Mouse (Mus musculus): ENCODE data around the gene Sox13. TPM values are rescaled to one million over a fixed set of nuclear protein-coding genes. Genes with fewer than 3 reads are reported as not detected.
A peak's percentile ranks its signal among the peaks of the same experiment; 100 is the strongest.

Sox13 gene
- total RNA-seq, 2 experiments from 2014 or later, result 0.33 TPM; not detected in 1

DNA sequence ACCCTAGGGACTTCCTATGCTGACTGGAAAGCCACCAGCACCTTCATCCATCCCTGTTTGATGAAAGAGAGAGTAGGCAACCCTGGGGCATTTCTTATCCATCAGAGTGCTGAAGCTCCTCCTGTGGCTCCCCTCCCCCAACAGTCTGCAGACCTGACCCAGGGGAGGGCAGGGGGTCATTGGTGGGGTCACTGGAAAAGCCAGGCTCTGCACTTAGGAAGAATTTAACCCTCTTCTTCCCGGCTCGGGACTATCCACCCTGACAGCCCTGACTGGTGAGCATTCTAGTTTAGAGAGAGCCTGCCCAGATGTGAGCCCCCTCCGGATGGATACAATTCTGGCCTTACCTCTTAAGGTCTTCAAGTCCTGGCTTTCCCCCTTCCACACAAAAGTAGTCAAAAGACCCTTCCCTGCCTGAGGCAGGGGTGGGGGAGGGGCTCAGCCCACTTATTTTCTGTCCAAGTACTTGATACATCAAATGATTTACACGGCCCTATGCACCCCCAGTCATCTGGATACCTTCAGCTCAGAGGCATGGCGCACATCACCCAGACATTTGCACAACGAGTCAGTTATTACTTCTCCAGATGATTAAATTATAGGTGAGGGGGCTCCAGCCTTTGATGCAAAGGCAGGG is 15.2 kb downstream of the Sox13 start:
- no peak for ATAC-seq (replicated peaks; ENCODE audit: low FRiP score, low TSS enrichment, poor library complexity, severe bottlenecking)

GRCm38 (mm10) chr1:133408321-133408720 is 15.9 kb downstream of the Sox13 start:
- ATAC-seq (replicated peaks; ENCODE audit: low FRiP score, low TSS enrichment, poor library complexity, severe bottlenecking), result no peak

GRCm38 (mm10) chr1:133407436-133407835 is 16.7 kb downstream of the Sox13 start:
- ATAC-seq (replicated peaks; ENCODE audit: low FRiP score, low TSS enrichment, poor library complexity, severe bottlenecking), result no peak

- no peak for ATAC-seq (replicated peaks; ENCODE audit: low FRiP score, low TSS enrichment, poor library complexity, severe bottlenecking)
Measured at GRCm38 (mm10) chr1:133406614-133407013, 17.6 kb downstream of the Sox13 start.

- ATAC-seq (replicated peaks; ENCODE audit: low FRiP score, low TSS enrichment, poor library complexity, severe bottlenecking), result no peak
Measured at GRCm38 (mm10) chr1:133404005-133404404, 20.2 kb downstream of the Sox13 start.

- ATAC-seq (replicated peaks; ENCODE audit: low FRiP score, low TSS enrichment, poor library complexity, severe bottlenecking), result no peak
Measured at GRCm38 (mm10) chr1:133400014-133400725, 24.0 kb downstream of the Sox13 start.

DNA sequence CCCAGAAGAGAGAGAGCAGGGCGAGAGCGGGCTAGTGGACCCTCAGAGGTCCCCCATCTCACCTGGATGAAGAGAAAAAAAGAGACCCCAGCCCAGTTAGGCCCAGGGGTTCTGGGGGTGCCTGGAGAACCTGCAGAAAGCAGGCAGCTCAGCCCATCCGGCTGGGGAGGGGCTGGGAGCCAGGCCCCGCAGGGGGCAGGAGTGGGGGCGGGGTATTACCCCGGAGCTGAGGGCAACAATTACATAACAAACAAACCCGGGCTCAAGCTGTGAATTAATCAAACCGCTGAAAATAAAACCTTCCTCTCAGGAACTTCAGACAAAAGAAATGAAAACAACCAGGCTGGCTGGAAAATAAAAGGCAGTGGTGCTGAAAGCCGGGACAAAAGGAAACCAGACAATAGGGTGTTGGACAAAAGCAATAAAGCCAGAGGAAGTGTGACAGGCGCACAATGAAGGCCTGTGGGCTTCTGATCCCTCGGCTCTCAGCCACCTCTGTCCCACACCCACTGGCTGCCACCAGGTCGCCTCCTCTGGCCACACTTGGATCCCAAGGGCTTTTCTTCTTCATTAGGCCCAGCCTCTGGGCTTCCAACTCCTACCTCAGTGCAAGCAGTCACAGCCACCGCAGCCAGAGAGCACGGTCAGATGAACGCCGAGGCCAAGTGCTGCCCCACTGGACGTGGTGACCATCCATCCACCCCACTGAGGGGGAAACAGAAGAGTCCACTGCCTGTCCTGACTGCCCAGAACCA is 26.5 kb downstream of the Sox13 start:
- ATAC-seq (replicated peaks; ENCODE audit: low FRiP score, low TSS enrichment, poor library complexity, severe bottlenecking), result no peak

DNA sequence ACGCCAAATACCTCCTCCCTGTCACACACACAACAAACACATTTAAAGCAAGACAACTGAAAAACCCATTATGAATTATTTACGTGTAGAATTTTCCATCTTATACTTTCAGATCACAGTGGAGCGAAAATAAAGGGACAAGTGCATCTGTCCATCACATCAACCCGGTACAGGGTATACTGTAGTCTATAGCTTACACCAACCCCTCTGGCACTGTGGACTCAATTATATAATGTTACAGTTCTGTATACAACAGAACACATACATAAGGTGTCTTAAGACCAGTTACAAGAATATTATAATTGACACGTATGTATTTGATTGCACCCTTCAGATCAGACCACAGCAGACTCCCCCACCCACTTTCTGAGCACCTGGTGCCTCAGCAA is 27.1 kb downstream of the Sox13 start:
- no peak for ATAC-seq (replicated peaks; ENCODE audit: low FRiP score, low TSS enrichment, poor library complexity, severe bottlenecking)

DNA sequence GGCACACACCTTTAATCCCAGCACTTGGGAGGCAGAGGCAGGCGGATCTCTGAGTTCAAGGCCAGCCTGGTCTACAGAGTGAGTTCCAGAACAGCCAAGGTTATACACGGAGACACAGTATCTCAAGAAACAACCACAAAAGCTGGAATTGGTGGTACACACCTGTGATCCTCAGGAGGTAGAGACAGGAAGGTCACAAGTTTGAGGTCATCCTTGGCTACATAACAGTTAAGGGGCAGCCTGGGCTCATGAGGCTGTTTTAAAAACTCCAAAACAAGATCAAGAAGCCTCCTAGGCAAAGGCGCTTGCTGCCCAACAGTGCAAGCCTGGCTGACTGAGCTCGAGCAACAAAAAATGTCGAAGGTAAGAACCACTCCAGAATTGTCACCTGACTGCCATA is 27.5 kb downstream of the Sox13 start:
- ATAC-seq (replicated peaks; ENCODE audit: low FRiP score, low TSS enrichment, poor library complexity, severe bottlenecking), result no peak

DNA sequence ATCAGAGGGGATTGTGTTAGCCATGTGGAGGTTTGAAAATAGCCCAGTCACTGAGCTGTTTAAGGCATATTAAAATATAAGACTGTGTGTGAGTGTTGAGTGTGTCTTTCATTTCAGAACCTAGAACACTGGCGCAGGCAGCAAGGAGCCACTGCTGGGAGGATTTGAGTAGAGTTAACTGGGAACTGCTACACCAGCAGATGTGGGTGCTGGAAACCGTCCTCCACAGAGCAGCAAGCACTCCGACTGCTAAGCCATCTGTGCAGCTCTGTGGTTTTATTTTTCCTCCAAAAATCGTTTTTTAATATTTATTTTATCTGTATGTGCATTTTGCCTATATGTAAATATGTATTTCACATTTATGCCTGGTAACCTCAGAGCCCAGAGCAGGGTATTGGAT is 29.5 kb downstream of the Sox13 start:
- no peak for ATAC-seq (replicated peaks; ENCODE audit: low FRiP score, low TSS enrichment, poor library complexity, severe bottlenecking)

DNA sequence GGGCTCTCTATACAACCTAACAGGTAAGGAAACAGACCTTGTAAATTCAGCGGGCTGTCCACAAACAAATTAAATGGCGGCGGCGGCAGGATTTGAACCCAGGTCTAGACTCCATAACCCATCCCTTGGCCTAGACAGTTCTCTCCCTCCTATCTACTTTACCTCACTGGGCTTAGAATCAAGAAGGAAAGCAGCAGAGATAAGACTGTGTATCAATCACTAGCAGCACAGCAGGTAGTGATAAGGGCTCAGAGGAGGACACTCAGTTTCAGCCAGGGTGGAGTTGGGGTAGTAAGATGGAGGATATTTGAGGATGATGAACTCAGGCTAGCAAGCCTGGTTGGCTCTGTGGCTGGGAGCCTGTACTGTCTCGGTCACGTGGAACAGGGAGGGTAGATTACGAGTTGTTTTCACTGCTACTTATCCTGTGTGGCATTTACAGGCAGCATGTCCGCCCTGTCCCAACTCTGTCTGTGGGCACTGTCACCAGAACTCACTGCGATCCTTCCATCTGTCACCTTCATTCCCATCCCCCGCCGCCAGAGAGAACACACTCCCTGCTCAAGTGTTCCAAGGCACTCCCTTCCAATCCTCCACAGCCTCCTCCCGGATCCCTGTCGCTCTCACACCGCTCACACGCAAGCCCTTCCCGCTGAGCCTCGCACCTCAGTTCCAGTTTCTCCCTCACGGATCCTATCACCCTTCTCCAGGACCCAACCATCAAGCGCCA is 36.5 kb downstream of the Sox13 start:
- ATAC-seq (replicated peaks; ENCODE audit: low FRiP score, low TSS enrichment, poor library complexity, severe bottlenecking), result peak; percentile 35

GRCm38 (mm10) chr1:133386209-133386608 is 38.0 kb downstream of the Sox13 start:
- no peak for ATAC-seq (replicated peaks; ENCODE audit: low FRiP score, low TSS enrichment, poor library complexity, severe bottlenecking)

DNA sequence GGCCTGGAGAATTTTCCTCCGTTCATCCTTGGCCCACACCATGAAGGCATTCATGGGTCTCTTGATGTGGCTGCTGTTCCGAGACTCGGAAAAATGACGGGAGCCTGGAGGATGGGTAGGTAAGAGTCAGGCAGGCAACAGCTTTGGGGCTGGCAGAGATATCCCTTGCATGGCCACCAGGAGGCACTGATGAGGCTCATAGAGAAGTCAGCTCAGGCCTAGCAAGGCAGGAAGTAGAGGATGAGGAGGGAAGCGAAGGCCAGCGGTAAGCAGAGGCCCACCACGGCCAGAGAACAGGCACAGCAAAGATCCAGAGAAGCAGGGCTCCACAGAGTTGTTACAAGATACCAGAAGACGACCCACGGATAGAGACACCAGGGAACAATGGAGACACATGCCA is 38.7 kb downstream of the Sox13 start:
- ATAC-seq (replicated peaks; ENCODE audit: low FRiP score, low TSS enrichment, poor library complexity, severe bottlenecking), result peak; percentile 67

- ATAC-seq (replicated peaks; ENCODE audit: low FRiP score, low TSS enrichment, poor library complexity, severe bottlenecking), result no peak
Measured at GRCm38 (mm10) chr1:133383157-133383783, 40.9 kb downstream of the Sox13 start.

DNA sequence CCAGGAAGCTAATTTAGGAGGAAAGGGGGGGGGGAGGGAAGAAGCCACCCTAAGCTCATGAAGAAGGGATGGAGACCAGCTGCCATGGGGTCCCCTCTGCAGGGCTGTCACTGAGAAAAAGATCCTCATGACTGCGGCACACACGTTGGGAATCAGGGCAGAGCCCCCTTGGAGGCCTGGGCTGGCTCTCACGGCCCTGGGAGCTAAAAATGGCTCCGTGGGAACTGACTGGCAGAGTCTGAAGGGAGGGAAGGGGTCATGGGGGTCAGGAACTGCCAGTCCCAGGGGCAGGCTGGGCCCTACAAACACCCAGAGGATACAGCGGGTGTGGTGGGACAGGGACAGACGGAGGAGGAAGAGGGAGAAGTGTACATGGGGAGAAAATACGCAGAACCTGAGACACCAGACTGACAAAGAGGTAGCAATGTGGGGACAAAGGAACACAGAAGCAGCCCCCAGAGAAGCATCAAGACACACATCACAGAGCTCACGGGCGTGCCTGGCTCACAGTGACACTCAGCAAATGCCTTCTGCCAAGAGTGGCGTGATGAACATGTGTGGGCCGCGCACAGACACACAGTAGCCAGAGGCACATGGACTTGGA is 41.5 kb downstream of the Sox13 start:
- no peak for ATAC-seq (replicated peaks; ENCODE audit: low FRiP score, low TSS enrichment, poor library complexity, severe bottlenecking)

GRCm38 (mm10) chr1:133382008-133382407 is 42.2 kb downstream of the Sox13 start:
- ATAC-seq (replicated peaks; ENCODE audit: low FRiP score, low TSS enrichment, poor library complexity, severe bottlenecking), result peak; percentile 60

- ATAC-seq (replicated peaks; ENCODE audit: low FRiP score, low TSS enrichment, poor library complexity, severe bottlenecking), result peak; percentile 41; the same call in 1 of the 2 replicates
Measured at GRCm38 (mm10) chr1:133380347-133381065, 43.7 kb downstream of the Sox13 start.

DNA sequence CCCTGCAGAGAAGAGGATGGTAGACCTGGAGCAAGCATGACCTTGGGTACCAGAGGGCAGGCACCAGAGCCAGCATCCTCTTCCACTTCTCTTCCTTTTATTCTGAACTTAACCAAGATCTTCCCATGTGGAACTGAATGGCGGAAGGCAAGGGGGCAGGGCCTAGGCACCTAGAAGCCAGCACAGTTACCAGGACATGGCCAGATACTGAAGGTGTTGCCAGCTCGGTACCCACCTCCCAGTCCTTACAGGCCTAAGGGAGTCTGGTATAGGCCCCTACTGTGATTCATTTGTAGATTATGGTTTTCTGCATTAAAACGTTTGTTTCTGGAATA is 44.2 kb downstream of the Sox13 start:
- no peak for ATAC-seq (replicated peaks; ENCODE audit: low FRiP score, low TSS enrichment, poor library complexity, severe bottlenecking)
